In the genomic region with DNA sequence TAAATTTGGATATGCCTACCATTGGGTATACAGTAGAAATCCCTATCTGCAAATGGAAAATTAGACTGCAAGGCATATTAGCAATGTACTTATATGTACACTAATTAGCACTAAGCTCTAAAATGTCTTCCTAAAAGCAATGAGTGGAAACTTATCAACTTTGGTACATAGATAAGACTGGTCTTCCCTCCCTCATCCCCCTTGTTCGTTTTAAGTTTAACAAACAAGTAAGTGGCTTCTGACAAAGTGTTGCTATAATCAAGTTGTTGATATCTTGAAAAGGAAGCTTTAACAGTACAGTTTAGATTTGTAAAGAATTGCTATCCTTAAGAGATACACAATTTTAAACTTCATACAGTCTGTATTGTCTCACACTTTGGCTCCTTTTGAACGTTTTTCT, we compare ENCODE assay signal across 25 mouse cellular contexts.
"Had no signal": no experiment of that assay in that cellular context is flagged by ENCODE, and none has a peak within 500 bp of the region (broad histone marks: within the 10 kb centered on the region; RNA-seq: fewer than 3 reads in every experiment).

No protein-coding gene starts in this region.

- H3K27ac ChIP-seq: embryonic facial prominence, embryonic 10.5 days; embryonic facial prominence, embryonic 12.5 days; embryonic facial prominence, embryonic 13.5 days; embryonic facial prominence, embryonic 15.5 days; forebrain, embryonic 10.5 days; forebrain, embryonic 12.5 days; forebrain, embryonic 13.5 days; forebrain, embryonic 15.5 days; gastrocnemius, adult 2 months; heart, adult 2 months; heart, embryonic 10.5 days had no signal

- H3K36me3 ChIP-seq: embryonic facial prominence, embryonic 10.5 days; embryonic facial prominence, embryonic 12.5 days; embryonic facial prominence, embryonic 13.5 days; embryonic facial prominence, embryonic 15.5 days; forebrain, embryonic 10.5 days; forebrain, embryonic 12.5 days; forebrain, embryonic 15.5 days; heart, embryonic 10.5 days had no signal

- H3K4me1 ChIP-seq: embryonic facial prominence, embryonic 10.5 days; embryonic facial prominence, embryonic 12.5 days; embryonic facial prominence, embryonic 13.5 days; embryonic facial prominence, embryonic 15.5 days; forebrain, embryonic 10.5 days; forebrain, embryonic 13.5 days had no signal

- H3K4me3 ChIP-seq: embryonic facial prominence, embryonic 10.5 days; embryonic facial prominence, embryonic 12.5 days; embryonic facial prominence, embryonic 13.5 days; embryonic facial prominence, embryonic 15.5 days; erythroblast, embryonic 14.5 days; forebrain, embryonic 10.5 days; forebrain, embryonic 12.5 days; forebrain, embryonic 13.5 days; forebrain, embryonic 15.5 days; gastrocnemius, adult 2 months; heart, adult 2 months; heart, embryonic 10.5 days had no signal

- DNase-seq: cerebellum, adult 9-11 months; cerebellum, postnatal 10 days; cerebellum, postnatal 14 days; cerebellum, postnatal 25 days; cerebellum, postnatal 36 days; embryo, embryonic 11 days; forebrain, postnatal 0 days; gastrocnemius, adult 2 months; gastrocnemius, postnatal 10 days; gastrocnemius, postnatal 14 days; gastrocnemius, postnatal 25 days; gastrocnemius, postnatal 36 days; heart, adult 11 months; heart, adult 18-20 months; heart, adult 2 months had no signal

- H3K27me3 ChIP-seq: embryonic facial prominence, embryonic 12.5 days; embryonic facial prominence, embryonic 13.5 days; embryonic facial prominence, embryonic 15.5 days; forebrain, embryonic 12.5 days; forebrain, embryonic 13.5 days; forebrain, embryonic 15.5 days had no signal

- H3K9me3 ChIP-seq: embryonic facial prominence, embryonic 10.5 days; embryonic facial prominence, embryonic 12.5 days; embryonic facial prominence, embryonic 13.5 days; embryonic facial prominence, embryonic 15.5 days; forebrain, embryonic 10.5 days; forebrain, embryonic 12.5 days; forebrain, embryonic 13.5 days; forebrain, embryonic 15.5 days; heart, embryonic 10.5 days had no signal

- H3K9ac ChIP-seq: embryonic facial prominence, embryonic 12.5 days; embryonic facial prominence, embryonic 13.5 days; embryonic facial prominence, embryonic 15.5 days; forebrain, embryonic 12.5 days; forebrain, embryonic 13.5 days; forebrain, embryonic 15.5 days; forebrain, postnatal 0 days had no signal
